Mouse (Mus musculus): Measurements from ENCODE around the gene Ocm. TPM values are rescaled to one million over a fixed set of nuclear protein-coding genes. Genes with fewer than 3 reads are reported as not detected.

The Ocm gene
- not detected in 2 replicates for polyA plus RNA-seq (2014; fragmentation: Nextera tagmentation; extraction: Ambion mirVana)

DNA sequence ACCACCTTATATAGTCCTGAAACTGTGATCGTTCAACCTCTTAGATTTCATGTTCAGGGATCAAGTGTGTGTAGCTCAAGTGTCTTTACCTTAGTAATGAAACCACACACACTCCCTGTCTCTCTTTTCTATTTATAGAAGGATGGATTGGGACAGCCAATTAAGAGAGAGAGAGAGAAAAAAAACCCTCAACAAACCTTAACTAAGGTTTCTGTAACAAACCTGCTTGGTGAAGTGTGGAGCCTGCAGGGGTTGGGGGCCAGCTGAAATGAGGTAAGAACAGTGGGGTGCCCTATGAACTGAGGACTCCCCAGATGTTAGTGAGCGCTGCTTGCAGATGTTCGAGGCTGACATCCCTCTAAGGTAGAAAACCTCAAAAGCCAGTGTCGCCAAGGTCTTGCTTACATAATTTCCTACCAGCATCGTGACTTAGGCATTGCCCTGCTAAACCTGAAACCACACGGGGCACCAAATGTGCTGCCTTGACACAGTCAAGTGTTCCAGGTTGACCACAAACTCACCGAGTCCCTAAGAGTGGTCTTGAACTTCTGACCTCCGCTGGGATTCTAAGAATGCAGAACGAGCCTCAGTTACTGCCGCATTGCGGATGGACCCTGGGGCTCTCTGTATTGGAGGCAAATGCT lies at the start of gene Ocm:
TSS of gene Ocm (minus strand) at position 51 of the 644 bp plus-strand sequence.
- no peak within 1 kb of the TSS for H3K27ac ChIP-seq (ENCODE audit: low read depth, low read length)
- H3K4me3 ChIP-seq (ENCODE audit: low read depth, low read length) = no peak within 1 kb of the TSS
- no peak within 1 kb of the TSS for H3K4me2 ChIP-seq
- no peaks in the 10 kb centered on the region for H3K27me3 ChIP-seq (replicated peaks; ENCODE audit: control insufficient read depth, insufficient read depth, low read length)
- no peaks in the 10 kb centered on the region for H3K36me3 ChIP-seq (ENCODE audit: control insufficient read depth, insufficient read depth, low read length)
- no peak within 1 kb of the TSS for H3K9ac ChIP-seq (ENCODE audit: low read depth, low read length)
- no peak for DNase-seq (ENCODE audit: low spot score)
- H3K4me1 ChIP-seq (replicated peaks; ENCODE audit: control insufficient read depth, insufficient read depth, low read length) = no peaks in the 10 kb centered on the region
- no peak for ATAC-seq (replicated peaks; ENCODE audit: low FRiP score)
- H3K9me3 ChIP-seq (ENCODE audit: control insufficient read depth, low read length) = no peaks in the 10 kb centered on the region
- WGBS = 68% methylated on average over 11 of the region's 11 CpGs

DNA sequence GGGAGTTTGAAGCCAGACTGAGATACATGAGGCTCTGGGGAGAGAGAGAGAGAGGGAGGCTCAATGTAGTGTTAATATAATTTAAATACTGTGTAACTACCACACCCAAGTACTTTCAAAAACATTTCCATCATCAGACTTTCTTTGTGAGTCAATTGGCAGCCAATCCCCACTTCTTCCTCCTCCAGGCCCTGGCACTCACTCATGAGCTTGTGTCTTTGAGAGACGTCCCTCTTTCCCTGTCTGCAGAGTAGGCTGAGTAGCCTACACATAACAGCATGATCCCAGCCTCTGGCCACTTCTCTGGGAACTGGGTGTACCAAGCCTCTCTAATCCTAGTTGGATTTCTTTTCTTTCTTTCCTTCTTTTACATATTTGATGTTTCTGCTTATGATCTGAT lies 44.8 kb upstream of the Ocm start:
- no peaks in the 10 kb centered on the region for H3K36me3 ChIP-seq (ENCODE audit: control insufficient read depth, insufficient read depth, low read length)
- H3K4me1 ChIP-seq (replicated peaks; ENCODE audit: control insufficient read depth, insufficient read depth, low read length) = no peaks in the 10 kb centered on the region
- H3K4me2 ChIP-seq = no peak overlapping the region
- ATAC-seq (replicated peaks; ENCODE audit: low FRiP score) = no peak
- no peak overlapping the region for H3K27ac ChIP-seq (ENCODE audit: low read depth, low read length)
- DNase-seq (ENCODE audit: low spot score) = no peak
- 50% methylated on average over 1 of the region's 1 CpGs for WGBS
- no peak overlapping the region for H3K9ac ChIP-seq (ENCODE audit: low read depth, low read length)
- H3K27me3 ChIP-seq (replicated peaks; ENCODE audit: control insufficient read depth, insufficient read depth, low read length) = 0 out of 2 replicates have a peak, but pooled peaks cover 2% of the 10 kb centered on the region
- H3K9me3 ChIP-seq (ENCODE audit: control insufficient read depth, low read length) = 0 out of 2 replicates have a peak, but pooled peaks cover 3% of the 10 kb centered on the region
- H3K4me3 ChIP-seq (ENCODE audit: low read depth, low read length) = no peak overlapping the region

DNA sequence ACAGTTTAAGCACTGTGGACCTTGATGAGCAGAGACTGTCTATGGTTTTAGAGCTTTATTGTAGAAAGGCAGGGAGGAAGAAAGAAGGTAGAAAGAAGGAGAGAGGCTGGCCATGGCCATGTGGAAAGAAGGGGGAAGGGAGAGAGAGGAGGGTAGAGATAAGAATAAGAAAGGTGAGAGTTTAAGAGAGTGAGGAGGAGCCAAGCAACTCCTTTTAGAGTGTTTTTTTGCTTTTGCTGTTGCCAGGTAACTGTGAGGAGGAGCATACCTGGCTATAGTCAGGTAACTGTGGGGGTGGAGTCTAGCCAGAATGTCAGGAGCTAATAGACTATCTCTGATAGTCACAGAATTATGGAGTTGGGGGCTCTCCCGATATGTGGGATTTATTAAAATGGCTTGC lies 43.6 kb upstream of the Ocm start:
- Histone ChIP-seq H3K36me3 (ENCODE audit: control insufficient read depth, insufficient read depth, low read length) (no peaks in the 10 kb centered on the region), H3K9me3 (ENCODE audit: control insufficient read depth, low read length) (0 out of 2 replicates have a peak, but pooled peaks cover 3% of the 10 kb centered on the region), H3K9ac (ENCODE audit: low read depth, low read length) (no peak overlapping the region), H3K27ac (ENCODE audit: low read depth, low read length) (no peak overlapping the region), H3K4me2 (no peak overlapping the region), H3K4me1 (replicated peaks; ENCODE audit: control insufficient read depth, insufficient read depth, low read length) (no peaks in the 10 kb centered on the region), H3K4me3 (ENCODE audit: low read depth, low read length) (no peak overlapping the region), H3K27me3 (replicated peaks; ENCODE audit: control insufficient read depth, insufficient read depth, low read length) (0 out of 2 replicates have a peak, but pooled peaks cover 2% of the 10 kb centered on the region)
- DNase-seq (ENCODE audit: low spot score) (no peak), ATAC-seq (replicated peaks; ENCODE audit: low FRiP score) (no peak)
- WGBS = 96% methylated on average over 1 of the region's 1 CpGs

DNA sequence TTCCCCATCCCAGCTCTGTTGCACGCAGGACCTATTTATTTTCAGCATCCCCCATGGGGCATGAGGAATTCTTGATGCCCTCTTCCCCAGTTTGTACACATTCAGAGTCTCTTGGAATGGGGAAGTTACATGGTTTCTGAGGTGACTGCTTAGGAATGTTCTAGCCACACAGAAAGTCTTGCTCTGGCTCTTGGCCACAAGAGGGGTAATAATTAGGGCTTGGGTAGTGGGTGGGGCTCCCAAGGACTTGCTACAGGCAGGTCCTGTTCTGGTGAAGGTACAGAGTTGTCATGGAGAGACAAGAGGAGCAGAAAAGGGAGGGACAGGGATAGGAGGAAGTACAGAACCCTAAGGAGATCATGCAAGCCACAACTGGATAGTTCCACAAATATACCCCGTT lies 39.6 kb upstream of the Ocm start:
- H3K4me1 ChIP-seq (replicated peaks; ENCODE audit: control insufficient read depth, insufficient read depth, low read length) = no peaks in the 10 kb centered on the region
- WGBS = 80% methylated on average over 2 of the region's 2 CpGs
- no peak for DNase-seq (ENCODE audit: low spot score)
- H3K9me3 ChIP-seq (ENCODE audit: control insufficient read depth, low read length) = 0 out of 2 replicates have a peak, but pooled peaks cover 3% of the 10 kb centered on the region
- ATAC-seq (replicated peaks; ENCODE audit: low FRiP score) = no peak
- H3K4me3 ChIP-seq (ENCODE audit: low read depth, low read length) = no peak overlapping the region
- H3K9ac ChIP-seq (ENCODE audit: low read depth, low read length) = no peak overlapping the region
- H3K4me2 ChIP-seq = no peak overlapping the region
- no peaks in the 10 kb centered on the region for H3K36me3 ChIP-seq (ENCODE audit: control insufficient read depth, insufficient read depth, low read length)
- H3K27ac ChIP-seq (ENCODE audit: low read depth, low read length) = no peak overlapping the region
- H3K27me3 ChIP-seq (replicated peaks; ENCODE audit: control insufficient read depth, insufficient read depth, low read length) = 0 out of 2 replicates have a peak, but pooled peaks cover 2% of the 10 kb centered on the region

DNA sequence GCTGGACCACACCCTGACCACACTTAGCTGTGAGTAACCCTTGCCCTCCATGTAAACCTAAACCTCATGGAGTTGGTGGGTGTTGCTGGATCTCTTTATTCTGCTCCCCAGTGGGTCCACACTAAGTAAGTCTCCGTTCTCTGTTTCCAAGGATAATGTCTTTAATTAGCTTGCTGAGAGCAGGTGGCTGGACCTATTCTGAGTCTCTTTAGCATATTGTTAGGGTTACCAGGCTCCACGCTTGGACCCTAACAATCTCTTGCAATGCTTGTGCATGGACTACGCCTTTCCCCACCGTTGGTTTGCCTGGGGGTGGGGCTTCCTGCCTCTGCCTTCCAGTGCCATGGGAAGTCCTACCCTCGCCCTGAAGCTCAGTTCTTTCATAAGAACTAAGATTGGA lies 37.6 kb upstream of the Ocm start:
- Histone ChIP-seq H3K9ac (ENCODE audit: low read depth, low read length) (no peak overlapping the region), H3K9me3 (ENCODE audit: control insufficient read depth, low read length) (0 out of 2 replicates have a peak, but pooled peaks cover 3% of the 10 kb centered on the region), H3K4me2 (no peak overlapping the region), H3K36me3 (ENCODE audit: control insufficient read depth, insufficient read depth, low read length) (no peaks in the 10 kb centered on the region), H3K27ac (ENCODE audit: low read depth, low read length) (no peak overlapping the region), H3K27me3 (replicated peaks; ENCODE audit: control insufficient read depth, insufficient read depth, low read length) (no peaks in the 10 kb centered on the region), H3K4me1 (replicated peaks; ENCODE audit: control insufficient read depth, insufficient read depth, low read length) (no peaks in the 10 kb centered on the region), H3K4me3 (ENCODE audit: low read depth, low read length) (no peak overlapping the region)
- no peak for ATAC-seq (replicated peaks; ENCODE audit: low FRiP score)
- 61% methylated on average over 5 of the region's 5 CpGs for WGBS
- DNase-seq (ENCODE audit: low spot score) = no peak

DNA sequence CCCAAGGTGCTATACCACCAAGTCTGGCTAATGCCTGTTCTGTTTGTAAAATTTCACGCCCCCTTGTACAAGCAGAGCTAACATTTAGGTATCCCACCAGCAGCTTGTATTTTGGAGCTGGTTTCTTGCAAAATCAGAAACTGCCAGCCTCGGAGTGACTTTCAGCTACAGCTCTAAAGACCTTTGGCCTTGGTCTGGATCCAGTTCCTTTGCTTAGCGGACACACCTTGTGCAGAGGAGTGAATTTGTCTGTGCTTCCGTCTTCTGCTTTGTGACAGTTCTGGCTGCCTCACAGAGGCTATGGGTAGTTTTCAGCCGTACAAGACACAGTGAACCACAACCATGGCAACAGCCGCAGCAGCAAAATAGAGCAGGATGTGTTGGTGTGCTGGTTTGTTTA lies 27.9 kb upstream of the Ocm start:
- DNase-seq (ENCODE audit: low spot score) = no peak
- no peak overlapping the region for H3K27ac ChIP-seq (ENCODE audit: low read depth, low read length)
- WGBS = 84% methylated on average over 6 of the region's 6 CpGs
- no peak overlapping the region for H3K4me2 ChIP-seq
- H3K9me3 ChIP-seq (ENCODE audit: control insufficient read depth, low read length) = no peaks in the 10 kb centered on the region
- H3K4me1 ChIP-seq (replicated peaks; ENCODE audit: control insufficient read depth, insufficient read depth, low read length) = no peaks in the 10 kb centered on the region
- no peak overlapping the region for H3K4me3 ChIP-seq (ENCODE audit: low read depth, low read length)
- no peaks in the 10 kb centered on the region for H3K36me3 ChIP-seq (ENCODE audit: control insufficient read depth, insufficient read depth, low read length)
- H3K9ac ChIP-seq (ENCODE audit: low read depth, low read length) = no peak overlapping the region
- ATAC-seq (replicated peaks; ENCODE audit: low FRiP score) = no peak
- no peaks in the 10 kb centered on the region for H3K27me3 ChIP-seq (replicated peaks; ENCODE audit: control insufficient read depth, insufficient read depth, low read length)

DNA sequence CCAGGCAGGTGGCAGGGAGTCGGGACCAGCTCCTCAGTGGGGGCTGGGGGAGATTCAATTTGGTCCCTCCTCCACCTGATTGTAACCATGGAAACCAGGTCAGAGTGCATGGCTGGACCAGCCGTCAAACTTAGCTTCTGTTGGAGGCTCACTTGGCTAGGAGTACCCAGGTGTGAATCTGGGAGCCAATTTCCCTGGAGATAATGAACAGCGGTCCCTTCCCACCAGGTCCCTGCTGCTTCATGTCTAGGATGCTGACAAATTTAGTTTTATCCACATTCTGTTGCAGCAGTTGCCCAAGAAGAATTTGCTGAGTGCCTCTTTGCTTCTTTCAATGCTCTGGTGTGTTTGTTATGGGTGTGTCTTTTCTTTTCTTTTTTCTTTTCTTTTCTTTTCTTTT lies 27.0 kb upstream of the Ocm start:
- WGBS = 47% methylated on average over 3 of the region's 3 CpGs
- Histone ChIP-seq H3K27me3 (replicated peaks; ENCODE audit: control insufficient read depth, insufficient read depth, low read length) (no peaks in the 10 kb centered on the region), H3K9ac (ENCODE audit: low read depth, low read length) (no peak overlapping the region), H3K4me2 (no peak overlapping the region), H3K4me3 (ENCODE audit: low read depth, low read length) (no peak overlapping the region), H3K4me1 (replicated peaks; ENCODE audit: control insufficient read depth, insufficient read depth, low read length) (no peaks in the 10 kb centered on the region), H3K9me3 (ENCODE audit: control insufficient read depth, low read length) (no peaks in the 10 kb centered on the region), H3K36me3 (ENCODE audit: control insufficient read depth, insufficient read depth, low read length) (no peaks in the 10 kb centered on the region), H3K27ac (ENCODE audit: low read depth, low read length) (no peak overlapping the region)
- DNase-seq (ENCODE audit: low spot score) (no peak), ATAC-seq (replicated peaks; ENCODE audit: low FRiP score) (no peak)

DNA sequence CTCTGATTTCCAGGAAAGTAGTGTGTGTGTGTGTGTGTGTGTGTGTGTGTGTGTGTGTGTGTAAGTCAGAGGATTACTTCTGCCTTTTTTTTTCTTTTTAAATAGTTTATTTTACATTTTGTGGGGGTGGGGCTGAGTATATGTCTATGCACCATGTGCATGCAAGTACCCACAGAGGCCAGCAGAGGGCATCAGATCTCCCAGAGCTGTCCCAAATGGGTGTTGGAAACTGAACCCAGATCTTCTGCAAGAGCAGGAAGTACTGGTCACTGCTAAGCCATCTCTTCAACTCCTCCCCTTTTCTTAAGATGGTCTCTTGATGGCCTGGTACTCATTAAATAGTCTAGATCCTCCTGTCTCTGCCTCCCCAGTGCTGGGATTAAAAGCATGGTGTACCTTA lies 24.8 kb upstream of the Ocm start:
- no peak for ATAC-seq (replicated peaks; ENCODE audit: low FRiP score)

DNA sequence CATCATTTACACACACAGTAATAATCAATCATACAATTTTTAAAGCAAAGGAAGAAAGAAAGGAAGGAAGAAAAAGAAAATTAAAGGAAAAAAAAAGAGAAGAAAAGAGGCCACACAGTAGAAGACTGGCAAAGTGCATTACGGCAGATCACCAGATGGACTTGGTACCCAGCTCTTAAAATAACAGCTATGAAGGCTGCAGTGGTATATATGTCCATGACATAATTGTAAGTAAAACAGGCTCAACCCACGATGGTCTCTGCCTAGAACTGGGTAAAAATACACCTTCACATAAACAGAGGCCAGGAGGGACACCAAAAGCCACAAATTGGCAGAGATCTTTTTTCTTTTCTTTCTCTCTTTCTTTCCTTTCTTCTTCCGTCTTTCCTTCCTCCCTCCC lies 23.4 kb upstream of the Ocm start:
- no peaks in the 10 kb centered on the region for H3K36me3 ChIP-seq (ENCODE audit: control insufficient read depth, insufficient read depth, low read length)
- ATAC-seq (replicated peaks; ENCODE audit: low FRiP score) (no peak), DNase-seq (ENCODE audit: low spot score) (no peak)
- H3K9me3 ChIP-seq (ENCODE audit: control insufficient read depth, low read length) = no peaks in the 10 kb centered on the region
- 55% methylated on average over 3 of the region's 3 CpGs for WGBS
- H3K4me3 ChIP-seq (ENCODE audit: low read depth, low read length) = no peak overlapping the region
- H3K4me2 ChIP-seq = no peak overlapping the region
- no peak overlapping the region for H3K9ac ChIP-seq (ENCODE audit: low read depth, low read length)
- no peaks in the 10 kb centered on the region for H3K27me3 ChIP-seq (replicated peaks; ENCODE audit: control insufficient read depth, insufficient read depth, low read length)
- H3K4me1 ChIP-seq (replicated peaks; ENCODE audit: control insufficient read depth, insufficient read depth, low read length) = no peaks in the 10 kb centered on the region
- no peak overlapping the region for H3K27ac ChIP-seq (ENCODE audit: low read depth, low read length)

More for the DNA sequence above, 24.8 kb upstream of the Ocm start:
- H3K9me3 ChIP-seq (ENCODE audit: control insufficient read depth, low read length) = no peaks in the 10 kb centered on the region
- H3K27ac ChIP-seq (ENCODE audit: low read depth, low read length) = no peak overlapping the region
- no peak for DNase-seq (ENCODE audit: low spot score)
- H3K9ac ChIP-seq (ENCODE audit: low read depth, low read length) = no peak overlapping the region
- H3K36me3 ChIP-seq (ENCODE audit: control insufficient read depth, insufficient read depth, low read length) = no peaks in the 10 kb centered on the region
- no peaks in the 10 kb centered on the region for H3K4me1 ChIP-seq (replicated peaks; ENCODE audit: control insufficient read depth, insufficient read depth, low read length)
- H3K27me3 ChIP-seq (replicated peaks; ENCODE audit: control insufficient read depth, insufficient read depth, low read length) = no peaks in the 10 kb centered on the region
- no peak overlapping the region for H3K4me3 ChIP-seq (ENCODE audit: low read depth, low read length)
- H3K4me2 ChIP-seq = no peak overlapping the region
